Mouse (Mus musculus): ENCODE data around the gene 1700001O22Rik.

1700001O22Rik gene

GRCm38 (mm10) chr2:30819873-30820272, 16.4 kb upstream of the 1700001O22Rik start:
- in situ Hi-C loops (cut with MseI, MboI), result no loop called here

GRCm38 (mm10) chr2:30816383-30816782, 12.9 kb upstream of the 1700001O22Rik start:
- in situ Hi-C loops (cut with MseI, MboI), result no loop called here

- in situ Hi-C loops (cut with MseI, MboI), result no loop called here
Measured at GRCm38 (mm10) chr2:30810573-30810972, 7.1 kb upstream of the 1700001O22Rik start.

GRCm38 (mm10) chr2:30809503-30809902, 6.0 kb upstream of the 1700001O22Rik start:
- in situ Hi-C loops (cut with MseI, MboI), result no loop called here

- in situ Hi-C loops (cut with MseI, MboI), result no loop called here
Measured at GRCm38 (mm10) chr2:30808296-30808655, 4.8 kb upstream of the 1700001O22Rik start.

DNA sequence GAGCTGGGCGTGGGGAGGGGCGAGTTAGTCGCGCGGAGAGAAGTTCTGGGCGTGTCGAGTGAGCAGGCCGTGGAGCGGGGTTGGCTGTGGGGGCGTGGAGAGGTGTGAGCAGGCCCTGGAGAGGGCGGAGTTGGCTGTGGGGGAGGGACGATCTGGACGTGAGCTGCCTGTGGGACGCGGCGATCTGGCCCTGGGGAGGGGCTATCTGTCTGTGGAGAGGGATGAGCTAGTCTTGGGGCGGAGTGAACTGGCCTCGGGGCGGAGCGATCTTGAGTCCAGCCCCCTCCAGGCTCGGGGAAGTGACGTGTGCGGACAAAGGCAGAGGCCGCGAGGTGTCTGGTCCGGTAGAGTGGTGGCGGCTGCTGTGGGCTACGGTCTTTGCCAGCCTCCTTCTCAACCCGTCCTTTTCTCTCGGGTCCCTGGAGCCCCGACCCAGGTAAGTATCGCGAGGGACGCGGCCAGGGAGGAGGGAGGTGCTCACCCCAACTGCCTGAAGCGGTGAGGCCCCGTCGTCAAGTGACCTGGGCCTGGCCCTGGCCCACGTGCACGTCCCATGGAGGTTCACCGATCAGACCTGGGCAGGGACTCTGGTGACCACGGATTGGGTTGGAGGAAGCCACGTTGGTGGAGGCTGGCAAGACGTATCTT, 4.3 kb upstream of the 1700001O22Rik start, which contains the start of gene Ntmt1:
TSS of gene Ntmt1 (plus strand) at position 179 of the 648 bp plus-strand sequence.
- in situ Hi-C loops (cut with MseI, MboI), result no loop called here

DNA sequence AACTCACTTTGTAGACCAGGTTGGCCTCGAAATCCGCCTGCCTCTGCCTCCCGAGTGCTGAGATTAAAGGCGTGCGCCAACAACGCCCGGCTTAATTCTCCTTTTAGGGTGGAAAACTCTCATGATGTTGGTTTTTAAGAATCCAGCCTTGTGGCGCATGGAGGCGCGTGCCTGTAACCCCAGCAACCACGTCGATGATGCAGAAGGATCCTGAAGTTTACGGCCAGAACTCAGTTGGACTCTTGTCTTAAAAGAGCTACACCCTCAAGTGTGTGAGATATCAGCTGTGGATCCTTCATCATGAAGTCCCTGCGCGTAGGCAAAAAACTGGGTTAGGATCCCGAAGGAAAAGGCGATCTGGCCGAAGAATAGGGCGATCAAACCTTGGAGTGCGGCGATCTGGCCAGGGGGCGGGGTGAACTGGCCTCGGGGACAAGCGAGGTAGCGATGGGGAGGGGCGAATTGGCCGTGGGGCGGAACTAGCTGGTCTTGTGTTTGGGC, 3.7 kb upstream of the 1700001O22Rik start:
- in situ Hi-C loops (cut with MseI, MboI), result no loop called here

- in situ Hi-C loops (cut with MseI, MboI), result no loop called here
Measured at GRCm38 (mm10) chr2:30805983-30806382, 2.5 kb upstream of the 1700001O22Rik start.

DNA sequence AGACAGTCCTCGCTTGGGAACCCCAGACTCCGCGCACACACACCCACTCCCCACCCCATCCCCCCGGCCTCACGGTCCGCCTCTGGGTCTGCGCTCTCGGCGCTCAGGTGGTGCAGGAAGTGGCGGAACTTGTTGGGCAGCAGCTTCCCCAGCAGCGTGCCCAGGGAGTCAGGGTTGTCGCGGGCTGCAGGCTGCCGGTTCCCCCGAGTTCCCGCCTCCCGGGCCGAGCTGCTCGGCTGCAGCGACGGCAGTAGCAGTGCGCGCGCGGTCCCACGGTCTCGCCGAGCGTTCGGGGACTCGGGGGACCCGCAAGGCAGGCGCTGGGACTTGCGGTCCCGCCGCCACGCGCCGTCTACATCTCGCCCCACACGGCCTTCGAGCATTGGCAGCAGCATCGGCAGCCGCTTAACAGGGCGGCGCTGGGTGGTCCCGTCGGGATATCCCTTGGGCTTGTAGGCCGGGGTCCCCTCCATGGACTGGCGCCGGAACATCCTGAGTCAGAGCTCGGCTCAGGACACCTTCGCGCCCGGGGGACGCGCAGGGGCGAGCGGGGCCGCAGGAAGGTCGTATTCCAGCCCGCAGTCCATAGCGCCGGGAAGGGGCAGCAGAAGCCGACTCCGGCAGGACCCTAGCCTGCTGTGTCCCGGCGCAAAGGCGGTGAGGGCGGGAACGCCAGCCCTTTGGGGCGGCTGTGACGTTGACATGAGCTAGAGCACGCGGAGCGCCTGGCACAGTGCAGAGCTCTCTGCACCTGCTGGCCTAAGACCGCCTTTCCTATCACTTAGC, 2.2 kb downstream of the 1700001O22Rik start:
- in situ Hi-C loops (cut with MseI, MboI), result no loop called here

DNA sequence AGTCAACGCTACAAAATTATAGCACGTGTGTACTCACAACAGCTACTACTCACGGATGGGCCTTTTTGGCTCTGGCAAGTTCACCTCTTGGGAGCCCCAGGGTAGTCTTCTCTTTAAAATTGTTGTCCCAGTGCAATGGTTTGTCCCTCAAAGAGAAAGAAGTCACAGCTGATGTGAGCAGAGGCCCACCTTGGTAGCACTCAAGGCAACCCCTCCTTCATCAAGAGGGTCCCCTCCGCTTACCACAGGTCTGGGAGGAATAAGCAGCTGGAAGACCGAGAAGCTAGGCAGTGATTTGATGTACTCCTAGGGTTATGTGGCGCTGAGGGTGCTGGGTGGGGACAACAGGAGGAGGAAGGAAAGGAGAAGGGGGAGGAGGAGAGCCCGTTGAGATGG, 2.8 kb downstream of the 1700001O22Rik start:
- in situ Hi-C loops (cut with MseI, MboI), result no loop called here

GRCm38 (mm10) chr2:30799456-30799855, 4.0 kb downstream of the 1700001O22Rik start:
- in situ Hi-C loops (cut with MseI, MboI), result loop anchor here in 1 of 2 experiments (10.0 kb wide), 1 partner anchor 325 kb away; the partner anchor contains the start of gene Ier5l

DNA sequence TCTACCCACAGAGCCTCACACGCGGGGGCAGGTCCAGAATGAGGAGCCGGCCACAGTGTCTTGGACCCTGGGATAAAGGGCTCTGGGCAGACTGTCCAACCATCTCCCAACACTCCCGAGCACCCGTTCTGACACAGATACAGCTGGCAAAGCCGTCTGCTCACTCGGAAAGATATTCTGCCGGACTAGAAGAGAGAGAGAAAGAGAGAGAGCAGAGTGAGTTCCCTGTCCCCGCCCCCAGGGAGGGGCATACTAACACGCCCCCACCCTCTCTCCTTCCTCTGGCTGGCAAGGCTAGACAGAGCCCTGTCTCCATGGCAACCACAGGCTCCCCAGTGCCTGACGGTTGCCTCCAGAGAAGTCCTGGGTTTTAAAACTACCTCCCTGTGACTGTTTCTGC, 7.1 kb downstream of the 1700001O22Rik start:
- in situ Hi-C loops (cut with MseI, MboI), result loop anchor here in 1 of 2 experiments (10.0 kb wide), 1 partner anchor 322 kb away; the partner anchor contains the start of gene Ier5l

DNA sequence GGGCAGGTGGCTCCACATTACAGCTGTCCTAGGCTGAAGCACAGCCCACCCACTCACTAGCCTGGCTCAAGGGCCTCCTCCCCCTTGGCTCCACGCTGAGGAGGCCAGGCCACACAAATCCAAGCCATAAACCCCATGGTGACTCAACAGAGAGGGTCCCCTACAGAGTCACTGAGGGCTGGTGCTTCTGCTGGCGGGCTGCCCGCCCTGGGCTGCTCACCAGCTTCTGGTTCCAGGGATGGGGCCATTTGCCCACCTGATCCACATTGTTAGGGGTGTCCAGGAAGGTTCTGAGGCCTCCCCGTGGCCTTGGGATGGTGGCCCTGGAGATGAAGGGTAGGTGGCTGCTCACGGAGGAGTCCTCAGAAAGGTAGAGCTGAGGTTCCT, 7.6 kb downstream of the 1700001O22Rik start:
- in situ Hi-C loops (cut with MseI, MboI), result loop anchor here in 1 of 2 experiments (10.0 kb wide), 1 partner anchor 321 kb away; the partner anchor contains the start of gene Ier5l

- in situ Hi-C loops (cut with MseI, MboI), result loop anchor here in 1 of 2 experiments (10.0 kb wide), 1 partner anchor 321 kb away; the partner anchor contains the start of gene Ier5l
Measured at GRCm38 (mm10) chr2:30795271-30795888, 8.1 kb downstream of the 1700001O22Rik start.

DNA sequence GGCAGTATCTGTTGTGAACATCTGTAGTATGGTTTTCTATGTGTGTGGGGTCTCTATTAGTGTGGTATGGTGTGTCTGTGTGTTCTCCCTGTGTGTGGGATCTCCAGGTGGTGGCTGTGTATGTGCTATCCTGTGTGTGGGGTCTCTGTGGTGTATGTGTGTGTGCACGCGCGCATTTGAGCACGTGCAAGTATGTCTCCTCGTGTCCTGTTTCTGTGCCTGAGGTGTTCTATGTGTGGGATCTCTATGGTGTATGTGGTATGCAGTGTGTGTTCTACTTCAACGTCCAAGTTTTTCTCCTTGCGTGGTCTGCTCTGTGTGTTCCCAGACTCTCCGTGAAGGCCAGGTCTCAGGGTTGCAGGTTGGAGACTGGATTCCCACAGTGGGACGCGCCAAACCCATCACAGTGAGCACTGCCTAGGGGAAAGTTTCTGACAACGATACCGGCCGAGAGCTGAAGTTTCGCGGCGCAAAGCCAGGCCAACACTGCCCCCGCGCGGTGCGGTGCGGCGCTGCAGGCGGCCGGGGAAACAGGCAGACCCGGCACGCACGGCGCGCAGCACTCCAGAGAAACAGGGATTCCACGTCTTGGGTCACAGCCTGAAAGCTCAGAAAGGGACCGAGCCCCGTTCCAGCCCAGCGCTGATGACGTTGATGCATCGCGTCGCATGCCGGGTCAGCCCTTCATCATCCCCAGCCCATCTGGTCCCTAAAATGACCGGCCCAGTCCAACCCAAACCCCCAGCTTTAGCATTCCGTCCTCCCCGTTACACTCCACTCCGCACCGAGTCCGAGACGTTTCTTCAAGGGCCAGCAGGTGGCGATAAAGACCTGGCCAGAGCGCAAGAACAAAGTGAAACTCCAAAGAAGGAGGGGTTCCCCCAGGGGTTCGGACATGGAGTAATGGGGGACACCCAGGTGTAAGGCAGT, 9.0 kb downstream of the 1700001O22Rik start:
- in situ Hi-C loops (cut with MseI, MboI), result loop anchor here in 1 of 2 experiments (10.0 kb wide), 1 partner anchor 320 kb away; the partner anchor contains the start of gene Ier5l

DNA sequence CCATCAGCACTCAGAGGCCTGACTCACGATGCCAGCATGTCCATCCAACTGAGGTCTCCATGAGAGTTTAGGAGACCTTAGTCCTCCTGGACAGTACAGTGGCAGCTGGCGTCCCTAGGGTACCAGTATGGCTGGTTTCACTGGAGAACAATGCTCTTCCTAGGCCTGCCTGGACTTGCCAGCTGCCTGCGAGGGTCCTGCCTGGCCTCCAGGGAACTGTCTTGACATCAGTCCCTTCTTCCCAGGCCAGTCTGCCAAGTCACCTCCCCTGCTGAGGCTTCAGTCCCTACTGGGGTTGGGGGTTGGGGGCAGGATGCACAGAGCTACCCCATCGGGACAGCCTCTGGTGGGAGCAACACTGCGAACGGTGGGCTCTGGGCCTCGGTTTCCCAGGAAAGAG, 11.4 kb downstream of the 1700001O22Rik start:
- in situ Hi-C loops (cut with MseI, MboI), result loop anchor here in 1 of 2 experiments (10.0 kb wide), 1 partner anchor 317 kb away; the partner anchor contains the start of gene Ier5l

DNA sequence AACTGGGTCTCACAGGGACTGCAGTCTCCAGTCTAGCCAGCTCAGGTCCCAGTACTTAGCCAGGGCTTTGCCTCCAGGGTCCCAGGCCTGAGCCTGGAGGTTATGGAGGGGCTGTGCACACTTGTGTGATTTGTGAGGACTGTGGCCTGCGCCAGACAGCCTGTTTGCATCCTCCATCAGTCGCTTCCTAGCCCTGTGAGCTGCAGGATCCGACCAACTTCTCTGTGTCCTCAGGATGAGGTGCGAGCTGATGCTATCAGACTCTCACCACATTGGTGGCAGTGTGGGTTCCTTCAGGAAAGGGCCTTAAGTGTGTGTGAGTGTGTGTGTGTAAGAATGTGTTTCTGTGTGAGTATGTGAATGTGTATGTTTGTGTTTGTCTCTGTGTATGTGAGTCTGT, 16.0 kb downstream of the 1700001O22Rik start:
- in situ Hi-C loops (cut with MseI, MboI), result no loop called here

GRCm38 (mm10) chr2:30784078-30784994, 19.1 kb downstream of the 1700001O22Rik start:
- in situ Hi-C loops (cut with MseI, MboI), result no loop called here

GRCm38 (mm10) chr2:30783346-30783745, 20.1 kb downstream of the 1700001O22Rik start:
- in situ Hi-C loops (cut with MseI, MboI), result no loop called here
